Mouse (Mus musculus) liver, embryonic 11.5 days (tissue): Measurements from ENCODE around the gene Fam83f. TPM values are rescaled to one million over a fixed set of nuclear protein-coding genes. Genes with fewer than 3 reads are reported as not detected.

Experiments used
- ATAC-seq: fragments of 200-750 bp; cut with Nextera tagmentation; replicated peaks from 2 replicates; pipeline ENCODE4 v1.8.0; 2017; ENCODE audit warnings: moderate number of reproducible peaks, mild to moderate bottlenecking, moderate TSS enrichment, moderate library complexity; ENCODE audit not compliant: low FRiP score
- DNase-seq: peaks from one replicate; pipeline ENCODE4 v3.0.0-alpha.2; 2017; ENCODE audit warnings: low spot score
- H3K27ac ChIP-seq: fragments of 300-500 bp; sonication (generic); 2 replicates; pipeline ENCODE4 v1.5.1; 2014; ENCODE audit warnings: mild to moderate bottlenecking, low read depth, low read length, control low read depth
- H3K27me3 ChIP-seq: fragments of 300-500 bp; sonication (generic); replicated peaks from 2 replicates; pipeline ENCODE4 v1.6.1; 2014; ENCODE audit warnings: low read length, mixed read lengths; ENCODE audit not compliant: control insufficient read depth, insufficient read depth
- H3K36me3 ChIP-seq: fragments of 300-500 bp; sonication (generic); 2 replicates; pipeline ENCODE4 v1.6.1; 2014; ENCODE audit warnings: mild to moderate bottlenecking, low read length, moderate library complexity, mixed read lengths; ENCODE audit not compliant: control insufficient read depth, insufficient read depth
- H3K4me1 ChIP-seq: fragments of 300-500 bp; sonication (generic); replicated peaks from 2 replicates; pipeline ENCODE4 v1.6.1; 2014; ENCODE audit warnings: low read length, mixed read lengths; ENCODE audit not compliant: control insufficient read depth, insufficient read depth
- H3K4me2 ChIP-seq: fragments of 300-500 bp; sonication (generic); 2 replicates; pipeline ENCODE4 v1.6.1; 2014; ENCODE audit warnings: mild to moderate bottlenecking, control low read depth, moderate library complexity
- H3K4me3 ChIP-seq: fragments of 300-500 bp; sonication (generic); 2 replicates; pipeline ENCODE4 v1.5.1; 2014; ENCODE audit warnings: low read depth, low read length, control low read depth
- H3K9ac ChIP-seq: fragments of 300-500 bp; sonication (generic); 2 replicates; pipeline ENCODE4 v1.6.1; 2014; ENCODE audit warnings: low read depth, low read length, control low read depth
- H3K9me3 ChIP-seq: fragments of 300-500 bp; sonication (generic); 2 replicates; pipeline ENCODE4 v1.6.1; 2016; ENCODE audit warnings: low read length, inconsistent platforms, mixed read lengths; ENCODE audit not compliant: control insufficient read depth
- WGBS: fragments of 180-500 bp; shearing (Covaris S2); extraction: QIAGEN DNeasy Blood & Tissue Kit; methylation state at CpG from one replicate; pipeline ENCODE4 v1.1.7; 2014; 5-methylcytosine and 5-hydroxymethylcytosine counted together
- polyA plus RNA-seq: library from polyadenylated mRNA; unstranded; fragments of >200 nt; fragmentation: Nextera tagmentation; extraction: Ambion mirVana; gene quantifications from 2 replicates; pipeline ENCODE4 v1.2.1, GENCODE M21; 2014

Gene Fam83f
- 0.34 and 0.61 TPM in 2 replicates for polyA plus RNA-seq

- Histone ChIP-seq H3K27ac (no peak within 1 kb of the TSS), H3K36me3 (no peaks in the 10 kb centered on the region), H3K4me1 (peaks cover 10% of the 10 kb centered on the region), H3K27me3 (peaks cover 38% of the 10 kb centered on the region), H3K4me3 (peak within 1 kb of the TSS; percentile 45), H3K9me3 (no peaks in the 10 kb centered on the region), H3K9ac (peak within 1 kb of the TSS; percentile 37; the same call in 1 of the 2 replicates), H3K4me2 (peak within 1 kb of the TSS; percentile 74)
- peak; percentile 48 for DNase-seq
- no peak; the same call in 1 of the 2 replicates for ATAC-seq
- 7% methylated on average over 83 of the region's 85 CpGs for WGBS
Observed at GRCm38 (mm10) chr15:80671295-80672252, at the start of gene Fam83f. Gene Fam83f (plus strand): TSS chr15:80671847.

- DNase-seq (peak; percentile 58), ATAC-seq (peak; percentile 99)
- no peaks in the 10 kb centered on the region for H3K9me3 ChIP-seq
- peak overlapping the region; percentile 96 for H3K27ac ChIP-seq
- no peaks in the 10 kb centered on the region for H3K36me3 ChIP-seq
- H3K9ac ChIP-seq: peak overlapping the region; percentile 71
- H3K27me3 ChIP-seq: no peaks in the 10 kb centered on the region
- H3K4me2 ChIP-seq: peak overlapping the region; percentile 67
- 27% methylated on average over 8 of the region's 8 CpGs for WGBS
- H3K4me1 ChIP-seq: peaks cover 32% of the 10 kb centered on the region
- H3K4me3 ChIP-seq: peak overlapping the region; percentile 44
Observed at GRCm38 (mm10) chr15:80623171-80623837, 48.3 kb upstream of the Fam83f start.

GRCm38 (mm10) chr15:80626472-80626871 is 45.2 kb upstream of the Fam83f start:
- no peak for ATAC-seq
- H3K4me1 ChIP-seq: peaks cover 23% of the 10 kb centered on the region

GRCm38 (mm10) chr15:80630147-80630546 is 41.5 kb upstream of the Fam83f start:
- DNase-seq: no peak
- H3K4me2 ChIP-seq: no peak overlapping the region
- ATAC-seq: no peak
- no peaks in the 10 kb centered on the region for H3K36me3 ChIP-seq
- no peaks in the 10 kb centered on the region for H3K9me3 ChIP-seq
- H3K9ac ChIP-seq: no peak overlapping the region
- H3K27ac ChIP-seq: no peak overlapping the region
- H3K4me3 ChIP-seq: no peak overlapping the region
- peaks cover 5% of the 10 kb centered on the region; the same call in 1 of the 2 replicates for H3K4me1 ChIP-seq
- H3K27me3 ChIP-seq: peaks cover 15% of the 10 kb centered on the region
- WGBS: 49% methylated on average over 7 of the region's 7 CpGs

More at GRCm38 (mm10) chr15:80626472-80626871, 45.2 kb upstream of the Fam83f start:
- Histone ChIP-seq H3K27me3 (peaks cover 4% of the 10 kb centered on the region; the same call in 1 of the 2 replicates), H3K9me3 (no peaks in the 10 kb centered on the region), H3K9ac (no peak overlapping the region), H3K4me3 (no peak overlapping the region), H3K4me2 (no peak overlapping the region; the same call in 1 of the 2 replicates), H3K36me3 (no peaks in the 10 kb centered on the region), H3K27ac (no peak overlapping the region)
- no peak for DNase-seq
- 49% methylated on average over 6 of the region's 6 CpGs for WGBS

GRCm38 (mm10) chr15:80630711-80631110 is 40.9 kb upstream of the Fam83f start:
- Histone ChIP-seq H3K4me3 (no peak overlapping the region), H3K27me3 (peaks cover 18% of the 10 kb centered on the region), H3K4me1 (peaks cover 4% of the 10 kb centered on the region; the same call in 1 of the 2 replicates), H3K9me3 (no peaks in the 10 kb centered on the region), H3K36me3 (no peaks in the 10 kb centered on the region), H3K27ac (no peak overlapping the region), H3K4me2 (no peak overlapping the region), H3K9ac (no peak overlapping the region)
- 66% methylated on average over 14 of the region's 14 CpGs for WGBS
- ATAC-seq: no peak
- DNase-seq: no peak

GRCm38 (mm10) chr15:80631311-80631710 is 40.3 kb upstream of the Fam83f start:
- Histone ChIP-seq H3K4me3 (no peak overlapping the region), H3K4me1 (peaks cover 4% of the 10 kb centered on the region; the same call in 1 of the 2 replicates), H3K36me3 (no peaks in the 10 kb centered on the region), H3K27ac (no peak overlapping the region), H3K4me2 (no peak overlapping the region), H3K9me3 (no peaks in the 10 kb centered on the region), H3K27me3 (peaks cover 24% of the 10 kb centered on the region), H3K9ac (no peak overlapping the region)
- WGBS: 69% methylated on average over 2 of the region's 2 CpGs
- ATAC-seq: no peak
- no peak for DNase-seq

- H3K4me3 ChIP-seq: no peak overlapping the region
- DNase-seq (no peak), ATAC-seq (no peak)
- H3K27ac ChIP-seq: no peak overlapping the region
- no peak overlapping the region for H3K9ac ChIP-seq
- no peaks in the 10 kb centered on the region for H3K36me3 ChIP-seq
- no peaks in the 10 kb centered on the region for H3K9me3 ChIP-seq
- H3K27me3 ChIP-seq: peaks cover 25% of the 10 kb centered on the region
- H3K4me2 ChIP-seq: no peak overlapping the region
- WGBS: 84% methylated on average over 13 of the region's 13 CpGs
- H3K4me1 ChIP-seq: peaks cover 4% of the 10 kb centered on the region; the same call in 1 of the 2 replicates
Observed at GRCm38 (mm10) chr15:80632280-80632893, 39.3 kb upstream of the Fam83f start.
